Mouse (Mus musculus) CH12.LX (cell line): ENCODE measurements around the gene Zfr2. TPM values are rescaled to one million over a fixed set of nuclear protein-coding genes. Genes with fewer than 3 reads are reported as not detected.
A peak's percentile ranks its signal among the peaks of the same experiment; 100 is the strongest.

ENCODE experiments used
- DNase-seq: peaks from one replicate; pipeline ENCODE4 v3.0.0-alpha.2; 2013; ENCODE audit errors: extremely low read depth
- H3K27ac ChIP-seq: 2 replicates; pipeline ENCODE4 v1.5.1; 2012; ENCODE audit warnings: low read depth, mild to moderate bottlenecking, control low read depth, moderate library complexity; ENCODE audit not compliant: insufficient read depth
- H3K27me3 ChIP-seq: replicated peaks from 2 replicates; pipeline ENCODE3; 2012; ENCODE audit warnings: inconsistent platforms
- H3K36me3 ChIP-seq, 2 experiments: replicated peaks in 1 of 2; 2 replicates each; pipeline versions ENCODE3 to v1.6.1; 2012; ENCODE audit warnings: inconsistent platforms in 1 of 2, low read length in 1 of 2, mild to moderate bottlenecking in 1 of 2, mixed read lengths in 1 of 2, moderate library complexity in 1 of 2; ENCODE audit not compliant: control insufficient read depth in 1 of 2, insufficient read depth in 1 of 2
- H3K4me1 ChIP-seq, 2 experiments: 2 replicates each; pipeline ENCODE4 v1.6.1; 2012; ENCODE audit warnings: inconsistent platforms in 1 of 2, moderate library complexity in 1 of 2; ENCODE audit not compliant: insufficient read depth in 2 of 2, control insufficient read depth in 1 of 2
- H3K4me2 ChIP-seq: 2 replicates; pipeline ENCODE4 v1.6.1; 2012; ENCODE audit warnings: low read depth, mild to moderate bottlenecking, control low read depth; ENCODE audit not compliant: poor library complexity, insufficient read depth, severe bottlenecking
- H3K4me3 ChIP-seq, 3 experiments: fragments of 150-350 bp in 1 of 3; sonication (generic) in 1 of 3; replicated peaks in 1 of 3; 2 replicates each; pipeline versions ENCODE3 to v1.5.1; 2011 to 2012; ENCODE audit warnings: low read depth in 2 of 3, low read length in 2 of 3, mild to moderate bottlenecking in 2 of 3, moderate library complexity in 2 of 3, control low read depth in 1 of 3, improper control_type of control experiment in 1 of 3, inconsistent platforms in 1 of 3, mixed read lengths in 1 of 3; ENCODE audit not compliant: poor library complexity in 1 of 3
- H3K79me2 ChIP-seq: replicated peaks from 2 replicates; pipeline ENCODE4 v1.6.1; 2012; ENCODE audit warnings: mild to moderate bottlenecking, moderate library complexity; ENCODE audit not compliant: control insufficient read depth, poor library complexity, insufficient read depth, severe bottlenecking; ENCODE audit errors: extremely low read depth
- H3K9ac ChIP-seq: 2 replicates; pipeline ENCODE4 v1.6.1; 2012; ENCODE audit warnings: low read depth, mild to moderate bottlenecking, control low read depth, moderate library complexity; ENCODE audit not compliant: insufficient read depth
- H3K9me3 ChIP-seq: replicated peaks from 2 replicates; pipeline ENCODE3; 2012; ENCODE audit warnings: low read length, inconsistent platforms, mixed read lengths
- BHLHE40 ChIP-seq: IDR thresholded peaks from 2 replicates; pipeline ENCODE4 v1.6.1; 2011; ENCODE audit warnings: mild to moderate bottlenecking, low read depth, low read length, improper control_type of control experiment
- CHD2 ChIP-seq: IDR thresholded peaks from 2 replicates; pipeline ENCODE4 v1.6.1; 2011; ENCODE audit warnings: low read length, improper control_type of control experiment
- E2F4 ChIP-seq: IDR thresholded peaks from 2 replicates; pipeline ENCODE4 v1.6.1; 2011; ENCODE audit warnings: low read depth, low read length, improper control_type of control experiment; ENCODE audit not compliant: insufficient replicate concordance
- ELF1 ChIP-seq: IDR thresholded peaks from 2 replicates; pipeline ENCODE4 v1.6.1; 2014; ENCODE audit warnings: low read depth, mild to moderate bottlenecking, inconsistent platforms, low read length, improper control_type of control experiment
- EP300 ChIP-seq: IDR thresholded peaks from 2 replicates; pipeline ENCODE4 v1.6.1; 2011; ENCODE audit warnings: low read length, improper control_type of control experiment
- ETS1 ChIP-seq: conservative IDR thresholded peaks from 2 replicates; pipeline ENCODE4 v1.6.1; 2012; ENCODE audit warnings: low read depth, mild to moderate bottlenecking, inconsistent platforms, low read length, improper control_type of control experiment, moderate library complexity
- GABPA ChIP-seq: IDR thresholded peaks from 2 replicates; pipeline ENCODE4 v1.6.1; 2012; ENCODE audit warnings: low read depth, low read length, improper control_type of control experiment, inconsistent platforms; ENCODE audit not compliant: insufficient replicate concordance
- IRF4 ChIP-seq: IDR thresholded peaks from 2 replicates; pipeline ENCODE4 v1.6.1; 2014; ENCODE audit warnings: low read depth, mild to moderate bottlenecking, inconsistent platforms, low read length, improper control_type of control experiment
- JUN ChIP-seq: IDR thresholded peaks from 2 replicates; pipeline ENCODE4 v1.6.1; 2011; ENCODE audit warnings: low read depth, mild to moderate bottlenecking, low read length, improper control_type of control experiment, moderate library complexity; ENCODE audit not compliant: insufficient read depth
- JUND ChIP-seq: conservative IDR thresholded peaks from 2 replicates; pipeline ENCODE4 v1.6.1; 2011; ENCODE audit warnings: low read depth, low read length, improper control_type of control experiment
- MAFK ChIP-seq: IDR thresholded peaks from 2 replicates; pipeline ENCODE4 v1.6.1; 2011; ENCODE audit warnings: low read length, improper control_type of control experiment; ENCODE audit not compliant: insufficient replicate concordance
- MAX ChIP-seq: IDR thresholded peaks from 2 replicates; pipeline ENCODE4 v1.6.1; 2011; ENCODE audit warnings: low read length, improper control_type of control experiment
- MAZ ChIP-seq: IDR thresholded peaks from 2 replicates; pipeline ENCODE4 v1.6.1; 2012; ENCODE audit warnings: low read depth, mild to moderate bottlenecking, inconsistent platforms, low read length, improper control_type of control experiment, moderate library complexity
- MXI1 ChIP-seq: IDR thresholded peaks from 2 replicates; pipeline ENCODE4 v1.6.1; 2011; ENCODE audit warnings: mild to moderate bottlenecking, low read depth, low read length, improper control_type of control experiment
- MYC ChIP-seq: IDR thresholded peaks from 2 replicates; pipeline ENCODE4 v1.6.1; 2011; ENCODE audit warnings: low read depth, mild to moderate bottlenecking, improper control_type of control experiment, low read length
- NELFE ChIP-seq: IDR thresholded peaks from 2 replicates; pipeline ENCODE4 v1.6.1; 2011; ENCODE audit warnings: low read depth, low read length, improper control_type of control experiment
- NRF1 ChIP-seq: IDR thresholded peaks from 2 replicates; pipeline ENCODE4 v1.6.1; 2014; ENCODE audit warnings: low read depth, mild to moderate bottlenecking, inconsistent platforms, low read length, improper control_type of control experiment, moderate library complexity
- PAX5 ChIP-seq: IDR thresholded peaks from 2 replicates; pipeline ENCODE4 v1.6.1; 2012; ENCODE audit warnings: low read length, inconsistent platforms, mixed read lengths
- POLR2A ChIP-seq: IDR thresholded peaks from 2 replicates; pipeline ENCODE4 v1.6.1; 2011; ENCODE audit warnings: low read depth, mild to moderate bottlenecking, improper control_type of control experiment, low read length
- SIN3A ChIP-seq: IDR thresholded peaks from 2 replicates; pipeline ENCODE4 v1.6.1; 2012; ENCODE audit warnings: low read length, improper control_type of control experiment, inconsistent platforms
- SMC3 ChIP-seq: IDR thresholded peaks from 2 replicates; pipeline ENCODE4 v1.6.1; 2011; ENCODE audit warnings: low read depth, low read length, improper control_type of control experiment
- TCF12 ChIP-seq: IDR thresholded peaks from 2 replicates; pipeline ENCODE4 v1.6.1; 2014; ENCODE audit warnings: low read depth, mild to moderate bottlenecking, inconsistent platforms, low read length, improper control_type of control experiment
- UBTF ChIP-seq: IDR thresholded peaks from 2 replicates; pipeline ENCODE4 v1.6.1; 2012; ENCODE audit warnings: low read depth, mild to moderate bottlenecking, inconsistent platforms, low read length, improper control_type of control experiment, moderate library complexity
- ZC3H11A ChIP-seq: IDR thresholded peaks from 2 replicates; pipeline ENCODE4 v1.6.1; 2012; ENCODE audit warnings: low read depth, mild to moderate bottlenecking, inconsistent platforms, low read length, improper control_type of control experiment
- ZKSCAN1 ChIP-seq: IDR thresholded peaks from 2 replicates; pipeline ENCODE4 v1.6.1; 2012; ENCODE audit warnings: low read depth, inconsistent platforms, low read length, improper control_type of control experiment, borderline replicate concordance
- ZMIZ1 ChIP-seq: IDR thresholded peaks from 2 replicates; pipeline ENCODE4 v1.6.1; 2012; ENCODE audit warnings: low read depth, mild to moderate bottlenecking, inconsistent platforms, low read length, improper control_type of control experiment
- ZNF384 ChIP-seq: IDR thresholded peaks from 2 replicates; pipeline ENCODE4 v1.6.1; 2012; ENCODE audit warnings: low read depth, low read length, improper control_type of control experiment, inconsistent platforms
- dilution Hi-C: fragments of 300-500 bp; cut with MboI; formaldehyde crosslinking; loops from 2 replicates; pipeline ENCODE4 v1.14.3; 2020; ENCODE audit warnings: low sequenced_read_pairs; ENCODE audit not compliant: extremely low pct_unique_long_range_greater_than_20kb, extremely low pct_ligation_motif_present
- in situ Hi-C: fragments of 300-500 bp; cut with MboI; formaldehyde crosslinking; loops from 3 replicates; pipeline ENCODE4 v1.14.3; 2019; ENCODE audit warnings: low sequenced_read_pairs, low pct_ligation_motif_present, low pct_unique_long_range_greater_than_20kb, mixed read lengths
- polyA plus RNA-seq: library from polyadenylated mRNA; unstranded; fragments of >175 nt; gene quantifications from 2 replicates; pipeline ENCODE4 v1.2.1, GENCODE M21; 2012; ENCODE audit warnings: low read depth; ENCODE audit not compliant: insufficient read length
- total RNA-seq, 2 experiments: library from RNA; depleted of rRNA; stranded (reverse); fragments of 300-350 nt in 1 of 2; fragments of >200 nt in 1 of 2; gene quantifications; 2 replicates each; pipeline ENCODE4 v1.2.3; 2012 to 2014

Gene Zfr2
- total and polyA plus RNA-seq, 3 experiments: 1.0 to 13.5 (median 2.4) TPM

DNA sequence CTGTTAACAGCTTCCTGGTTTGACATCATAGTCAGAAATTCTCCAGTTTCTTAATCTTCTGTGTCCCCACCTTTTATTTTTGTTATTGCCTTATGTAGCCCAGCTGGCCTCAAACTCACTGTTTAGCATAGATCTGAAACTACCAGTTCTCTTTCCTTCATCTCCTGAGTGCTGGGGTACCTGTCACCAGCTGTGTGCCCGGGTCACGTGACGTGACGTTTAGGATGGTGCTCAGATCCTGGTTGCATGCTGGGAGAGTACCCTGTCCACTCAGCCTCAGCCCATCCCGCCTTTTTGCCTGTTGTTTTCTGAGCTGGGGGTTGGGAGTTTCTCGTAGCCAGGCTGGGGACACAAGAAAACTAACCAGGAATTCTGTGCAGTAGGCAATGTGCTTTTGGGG is 64.3 kb downstream of the Zfr2 start (continued):
- TF ChIP-seq MAZ (no peak), JUN (no peak), MAFK (no peak)
- TF ChIP-seq, all 38 proteins: peak for 13

DNA sequence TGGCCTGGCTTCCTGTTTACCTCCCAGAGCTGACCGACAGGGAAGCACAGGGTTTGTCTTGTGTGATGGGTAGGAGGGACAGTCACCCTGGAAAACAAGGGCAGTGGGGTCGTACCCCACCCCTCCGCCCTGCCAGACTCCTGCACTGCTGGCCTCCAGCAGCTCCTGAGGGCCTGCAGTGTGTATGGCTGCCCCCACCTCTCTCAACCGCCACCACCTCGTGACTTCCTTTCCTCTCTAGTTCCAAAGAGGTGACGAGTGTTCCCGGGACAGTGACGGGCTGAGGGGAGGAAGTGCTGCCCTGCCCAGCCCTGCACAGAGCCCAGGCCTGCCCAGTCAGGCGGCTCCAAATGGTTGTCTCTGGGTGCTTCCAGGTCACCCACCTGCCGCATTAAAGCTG is 64.9 kb downstream of the Zfr2 start:
- H3K36me3 ChIP-seq: peaks cover 0 to 29% of the 10 kb centered on the region in 2 experiments
- peak overlapping the region in 2 of 3 experiments; percentile 22 to 33 for H3K4me3 ChIP-seq

DNA sequence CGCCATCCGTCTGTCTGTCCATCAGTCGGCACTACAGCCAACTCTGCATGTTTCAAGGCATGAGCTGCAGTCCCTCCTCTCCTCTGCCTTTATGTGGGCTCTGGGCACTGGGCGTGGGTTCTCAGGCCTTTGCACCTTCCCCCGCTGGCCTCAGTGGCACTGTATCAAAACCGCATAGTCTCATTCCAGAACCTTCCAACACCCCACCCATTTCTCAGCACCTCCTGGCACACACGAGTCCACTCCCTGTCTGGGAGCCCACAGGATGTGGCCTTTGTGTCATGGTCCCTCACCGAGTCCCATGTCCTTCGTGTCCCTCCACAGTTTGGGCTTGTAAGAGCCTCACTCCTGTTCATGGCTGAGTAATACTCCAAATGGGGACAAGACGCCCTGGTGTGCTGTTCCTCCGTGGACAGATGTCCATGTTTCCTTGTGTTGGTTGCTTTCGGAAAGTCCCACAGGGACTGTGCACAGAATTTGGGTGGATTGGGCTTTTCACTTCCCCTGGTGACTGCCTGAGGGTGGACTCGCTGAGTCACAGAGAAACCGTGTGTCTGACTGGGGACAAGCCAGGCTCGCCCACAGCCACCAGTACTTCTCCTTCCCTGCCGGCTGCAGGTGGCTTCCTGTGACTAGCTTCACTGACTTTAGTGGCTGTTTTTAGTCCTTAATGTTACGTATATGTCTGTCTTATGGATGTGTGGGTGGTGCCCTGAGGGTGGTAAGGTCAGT is 65.6 kb downstream of the Zfr2 start:
- dilution Hi-C loops: no loop called here
- peaks cover 0 to 32% of the 10 kb centered on the region in 2 experiments for H3K36me3 ChIP-seq
- peaks cover 75 to 99% of the 10 kb centered on the region in 2 experiments for H3K4me1 ChIP-seq
- H3K27me3 ChIP-seq: no peaks in the 10 kb centered on the region
- peak; percentile 86 for DNase-seq
- peaks cover 75% of the 10 kb centered on the region for H3K79me2 ChIP-seq
- in situ Hi-C loops: no loop called here
- peak overlapping the region; percentile 87 for H3K27ac ChIP-seq
- H3K9ac ChIP-seq: no peak overlapping the region
- H3K9me3 ChIP-seq: no peaks in the 10 kb centered on the region
- peak overlapping the region; percentile 77; the same call in 1 of the 2 replicates for H3K4me2 ChIP-seq
- peak overlapping the region in 1 of 3 experiments; percentile 33 for H3K4me3 ChIP-seq
- TF ChIP-seq ZKSCAN1 (no peak), UBTF (no peak), MYC (peak; percentile 86; the same call in 1 of the 2 replicates), ZNF384 (no peak), BHLHE40 (peak; percentile 78), MAX (no peak; the same call in 1 of the 2 replicates), IRF4 (peak; percentile 96), EP300 (peak; percentile 98), ZC3H11A (no peak), JUND (peak; percentile 69), CHD2 (peak; percentile 82), ELF1 (peak; percentile 20; the same call in 1 of the 2 replicates), POLR2A (peak; percentile 28; the same call in 1 of the 2 replicates), GABPA (no peak), MAFK (peak; percentile 67; the same call in 1 of the 2 replicates), ETS1 (peak; percentile 85), SMC3 (0 out of 2 replicates have a peak, but pooled peaks have one; percentile 1), SIN3A (peak; percentile 80), PAX5 (no peak), NRF1 (no peak), TCF12 (peak; percentile 97), ZMIZ1 (no peak), E2F4 (no peak), MAZ (0 out of 2 replicates have a peak, but pooled peaks have one; percentile 30), MXI1 (0 out of 2 replicates have a peak, but pooled peaks have one; percentile 47)

More for the DNA sequence above, 64.9 kb downstream of the Zfr2 start:
- DNase-seq: no peak
- Histone ChIP-seq H3K9ac (peak overlapping the region; percentile 35), H3K27me3 (no peaks in the 10 kb centered on the region), H3K27ac (peak overlapping the region; percentile 87), H3K4me2 (peak overlapping the region; percentile 77), H3K4me1 (peaks cover 68 to 92% of the 10 kb centered on the region in 2 experiments), H3K79me2 (peaks cover 73% of the 10 kb centered on the region), H3K9me3 (no peaks in the 10 kb centered on the region)
- in situ Hi-C loops: no loop called here
- dilution Hi-C loops: no loop called here
- 0 out of 2 replicates have a peak, but pooled peaks have one; percentile 17 for TF ChIP-seq MAX
- TF ChIP-seq PAX5: no peak
- TF ChIP-seq POLR2A: peak; percentile 31; the same call in 1 of the 2 replicates
- TF ChIP-seq NELFE: peak; percentile 0; the same call in 1 of the 2 replicates
- TF ChIP-seq NRF1: peak; percentile 14; the same call in 1 of the 2 replicates
- no peak for TF ChIP-seq ZMIZ1
- TF ChIP-seq, all 38 proteins: peak for 4
